In genomic region chr9:10909573-10909972, GRCm38 (mm10) we compare ENCODE assay signal across 9 mouse cellular contexts. TPM values are rescaled to one million over a fixed set of nuclear protein-coding genes. Genes with fewer than 3 reads are reported as not detected.
DNase-seq lines count a peak whose midpoint lies in the region; ATAC-seq lines count a peak whose summit lies in the region.
"Had no signal": no experiment of that assay in that cellular context is flagged by ENCODE, and none has a peak within 500 bp of the region (broad histone marks: within the 10 kb centered on the region; RNA-seq: fewer than 3 reads in every experiment).

No protein-coding gene starts in this region.

- ATAC-seq in megakaryocyte-erythroid progenitor cell, adult 5-6 weeks (replicated peaks; ENCODE audit: low FRiP score, low TSS enrichment, poor library complexity, severe bottlenecking): peak; percentile 82

- no peak overlapping the region for H3K4me3 ChIP-seq in heart, embryonic 10.5 days
- H3K4me3 ChIP-seq: liver, embryonic 13.5 days had no signal

- WGBS in heart, embryonic 10.5 days: 31% methylated on average over 5 of the region's 5 CpGs

- no peak overlapping the region for H3K27ac ChIP-seq in heart, embryonic 10.5 days
- H3K27ac ChIP-seq: liver, embryonic 13.5 days had no signal

- H3K4me1 ChIP-seq in heart, embryonic 10.5 days: peaks cover 5% of the 10 kb centered on the region; the same call in 1 of the 2 replicates
- H3K4me1 ChIP-seq: liver, embryonic 13.5 days had no signal

- no peaks in the 10 kb centered on the region for H3K9me3 ChIP-seq in heart, embryonic 10.5 days
- H3K9me3 ChIP-seq: liver, embryonic 13.5 days had no signal

- peaks cover 11% of the 10 kb centered on the region; the same call in 1 of the 2 replicates for H3K27me3 ChIP-seq in heart, embryonic 10.5 days (ENCODE audit: insufficient read depth, poor library complexity, severe bottlenecking)
- no peaks in the 10 kb centered on the region for H3K27me3 ChIP-seq in splenic B cell, adult 2 months (ENCODE audit: control insufficient read depth, insufficient read depth, low read length, poor library complexity, severe bottlenecking)
- H3K27me3 ChIP-seq: liver, embryonic 13.5 days had no signal

- intact Hi-C loops in heart, postnatal 10 days (cut with DNase I): loop anchor here (5.0 kb wide), 1 partner anchor 1532 kb away; no protein-coding TSS in a partner anchor
- intact Hi-C loops in gastrocnemius, postnatal 14 days (cut with DNase I; ENCODE audit: low total_unique reads): no loop called here

- DNase-seq in heart, postnatal 10 days: peak; percentile 34 to 70
- no peak for DNase-seq in heart, embryonic 10.5 days (ENCODE audit: low spot score)
- peak; percentile 76 for DNase-seq in R1 (ENCODE audit: low read depth, low spot score)
- DNase-seq in cerebellum, postnatal 25 days: peak; percentile 66 to 84
- peak; percentile 37 for DNase-seq in gastrocnemius, postnatal 14 days
- DNase-seq in kidney, postnatal 36 days: peak; percentile 41 to 76
- peak; percentile 60 for DNase-seq in splenic B cell, adult 2 months (ENCODE audit: low read depth, low spot score)
- DNase-seq: liver, embryonic 13.5 days had no signal

- no peaks in the 10 kb centered on the region for H3K36me3 ChIP-seq in heart, embryonic 10.5 days
- H3K36me3 ChIP-seq in splenic B cell, adult 2 months (ENCODE audit: control insufficient read depth, insufficient read depth, low read length, poor library complexity, severe bottlenecking): no peaks in the 10 kb centered on the region
- H3K36me3 ChIP-seq: liver, embryonic 13.5 days had no signal

RNA-seq across cellular contexts. Expression of gene Cntn5, which starts 5.0 kb away (rescaled TPM):
- total RNA-seq in heart, postnatal 10 days (2021): under 1 TPM; 0.10 to 0.12 TPM
- polyA plus RNA-seq in heart, embryonic 10.5 days (2016; fragmentation: Nextera tagmentation; extraction: Ambion mirVana): 0.08 TPM in 1 of 2 replicates, not detected in the other
- not detected for total RNA-seq in gastrocnemius, postnatal 14 days (2021)
- total RNA-seq in megakaryocyte-erythroid progenitor cell, adult 5-6 weeks (2014; fragmentation: Nextera tagmentation): not detected in 2 replicates
- not detected in 2 replicates for total RNA-seq in megakaryocyte-erythroid progenitor cell, adult 5-6 weeks (2017)
- polyA plus RNA-seq: liver, embryonic 13.5 days had no signal
